Mouse (Mus musculus): ENCODE measurements around the gene Arhgap23. TPM values are rescaled to one million over a fixed set of nuclear protein-coding genes. Genes with fewer than 3 reads are reported as not detected.
A peak's percentile ranks its signal among the peaks of the same experiment; 100 is the strongest.

The Arhgap23 gene
- total RNA-seq, 1 experiment from 2014 or later, result 9.6 TPM

DNA sequence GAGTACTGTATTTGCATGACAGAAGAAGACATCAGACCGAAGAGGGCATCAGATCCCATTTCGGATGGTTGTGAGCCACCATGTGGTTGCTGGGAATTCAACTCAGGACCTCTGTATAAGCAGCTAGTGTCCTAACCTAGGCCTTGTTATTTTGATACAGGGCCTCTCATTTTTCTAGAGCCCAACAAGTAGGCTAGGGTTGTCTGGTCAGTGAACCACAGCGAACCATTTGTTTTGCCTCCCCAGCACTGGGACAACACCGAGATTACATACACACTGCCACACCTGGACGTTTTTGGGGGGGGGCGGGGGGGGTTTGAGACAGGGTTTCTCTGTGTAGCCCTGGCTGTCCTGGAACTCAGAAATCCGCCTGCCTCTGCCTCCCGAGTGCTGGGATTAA lies 18.8 kb downstream of the Arhgap23 start:
- no peak for ATAC-seq (replicated peaks; ENCODE audit: low read depth, poor library complexity, severe bottlenecking)

- peak; percentile 78 for ATAC-seq (replicated peaks; ENCODE audit: low read depth, poor library complexity, severe bottlenecking)
Measured at GRCm38 (mm10) chr11:97434704-97435454, 19.5 kb downstream of the Arhgap23 start.

DNA sequence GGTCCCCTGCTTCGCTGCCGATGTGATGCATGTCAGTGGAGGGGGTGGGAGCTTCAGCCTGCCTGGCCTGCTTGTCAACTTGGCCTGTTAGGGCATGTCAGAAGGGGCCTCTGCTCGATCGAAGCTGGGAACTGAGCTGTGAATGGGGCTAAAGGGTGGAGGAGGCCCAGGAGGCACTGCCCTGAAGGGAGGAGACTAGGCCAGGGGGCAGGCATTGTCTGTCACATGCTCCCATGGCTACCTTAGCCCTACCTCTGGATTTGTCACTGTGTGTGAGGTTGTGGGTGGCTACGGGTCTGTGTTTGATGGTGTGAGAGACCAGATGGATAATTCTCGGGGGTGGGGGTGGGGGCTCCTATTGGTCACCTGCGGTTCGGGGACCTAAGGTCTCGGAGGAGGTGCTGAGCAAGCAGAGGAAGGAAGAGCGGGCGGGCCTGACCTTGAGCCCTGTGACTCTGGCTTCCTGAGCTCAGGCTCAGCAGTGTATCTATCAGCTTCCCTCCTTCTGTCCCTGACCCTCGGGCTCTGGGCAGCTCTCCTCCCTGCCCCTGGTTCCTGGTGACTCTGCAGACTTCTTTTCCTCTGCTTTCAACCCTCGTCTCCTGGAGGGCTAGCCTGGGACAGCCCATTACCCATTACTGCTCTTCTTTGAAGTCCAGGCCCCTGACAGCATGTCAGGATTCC lies 20.6 kb downstream of the Arhgap23 start:
- ATAC-seq (replicated peaks; ENCODE audit: low read depth, poor library complexity, severe bottlenecking), result peak; percentile 4; the same call in 1 of the 2 replicates

- ATAC-seq (replicated peaks; ENCODE audit: low read depth, poor library complexity, severe bottlenecking), result no peak
Measured at GRCm38 (mm10) chr11:97437745-97438144, 22.4 kb downstream of the Arhgap23 start.

DNA sequence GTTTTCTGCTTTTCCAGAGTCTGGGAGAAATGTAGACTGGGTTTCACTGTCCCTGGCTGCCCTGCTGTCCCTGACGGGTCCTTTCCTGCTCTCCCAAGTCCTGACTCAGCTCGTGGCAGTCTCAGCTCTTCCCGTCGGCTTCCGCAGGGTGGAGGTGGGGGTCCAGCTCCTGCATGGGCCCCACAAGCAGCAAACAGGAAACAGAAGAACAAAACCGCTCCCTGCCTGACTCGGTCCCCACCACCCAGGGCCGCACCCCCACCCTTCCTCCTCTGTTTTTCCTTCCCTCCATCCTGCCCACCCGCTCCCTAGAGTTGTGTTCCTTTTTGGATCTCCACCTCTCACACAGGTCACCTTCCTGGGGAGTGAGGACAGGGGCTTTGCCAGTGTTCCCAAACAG lies 23.5 kb downstream of the Arhgap23 start:
- ATAC-seq (replicated peaks; ENCODE audit: low read depth, poor library complexity, severe bottlenecking), result no peak

GRCm38 (mm10) chr11:97439935-97440334 lies 24.6 kb downstream of the Arhgap23 start:
- 0 out of 2 replicates have a peak, but pooled peaks have one; percentile 9 for ATAC-seq (replicated peaks; ENCODE audit: low read depth, poor library complexity, severe bottlenecking)

DNA sequence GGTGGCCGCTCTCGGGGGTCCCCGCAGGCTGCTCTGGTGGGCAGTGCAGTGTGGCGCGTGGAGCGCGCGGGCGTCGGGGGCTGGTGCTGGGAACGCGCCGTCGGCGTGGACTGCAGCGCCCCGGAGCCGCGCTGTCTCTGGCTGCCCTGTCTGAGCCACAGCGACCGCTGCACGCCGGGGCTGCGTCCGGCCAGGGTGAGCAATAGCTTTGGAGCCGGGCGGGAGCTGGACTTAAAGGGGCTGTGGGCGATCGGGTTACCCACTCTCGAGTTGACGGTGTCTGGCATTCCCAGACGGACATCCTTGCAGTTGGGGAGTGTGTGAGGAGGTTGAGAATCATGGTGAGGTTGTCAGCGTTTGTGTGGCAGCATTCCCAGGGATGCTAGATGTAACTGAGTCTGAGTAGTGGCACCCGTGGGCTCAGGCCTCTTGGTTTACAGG lies 25.1 kb downstream of the Arhgap23 start:
- ATAC-seq (replicated peaks; ENCODE audit: low read depth, poor library complexity, severe bottlenecking), result no peak

DNA sequence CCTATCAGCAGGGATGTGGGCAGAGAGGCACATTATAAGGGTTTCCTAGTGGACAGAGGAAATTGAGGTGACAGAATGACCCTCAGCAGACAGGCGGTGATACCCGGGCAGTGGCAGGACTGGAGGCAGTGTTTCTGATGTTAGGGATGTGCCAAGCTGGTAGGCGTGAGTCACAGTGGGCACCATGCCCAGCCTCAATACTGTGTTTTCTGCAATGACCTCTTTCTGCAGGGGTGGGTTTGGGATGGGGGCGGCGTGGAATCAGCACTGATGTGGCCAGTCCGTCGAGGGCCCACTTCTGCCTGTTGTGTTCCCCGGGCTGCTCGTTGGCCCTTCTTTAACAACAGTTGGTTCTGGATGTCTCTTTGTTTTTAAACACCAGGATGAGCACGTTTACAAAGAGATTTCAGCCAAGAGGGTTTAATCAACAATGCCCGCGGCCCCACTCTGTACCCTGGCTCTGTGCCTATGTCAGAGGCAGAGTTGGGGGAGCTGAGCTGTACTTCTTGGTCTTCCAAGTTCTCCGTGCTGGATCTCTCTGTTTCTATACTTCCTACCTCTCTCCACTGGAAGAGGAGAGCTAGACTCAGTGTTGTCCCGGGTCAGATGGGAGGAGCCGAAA lies 25.8 kb downstream of the Arhgap23 start:
- ATAC-seq (replicated peaks; ENCODE audit: low read depth, poor library complexity, severe bottlenecking), result no peak

DNA sequence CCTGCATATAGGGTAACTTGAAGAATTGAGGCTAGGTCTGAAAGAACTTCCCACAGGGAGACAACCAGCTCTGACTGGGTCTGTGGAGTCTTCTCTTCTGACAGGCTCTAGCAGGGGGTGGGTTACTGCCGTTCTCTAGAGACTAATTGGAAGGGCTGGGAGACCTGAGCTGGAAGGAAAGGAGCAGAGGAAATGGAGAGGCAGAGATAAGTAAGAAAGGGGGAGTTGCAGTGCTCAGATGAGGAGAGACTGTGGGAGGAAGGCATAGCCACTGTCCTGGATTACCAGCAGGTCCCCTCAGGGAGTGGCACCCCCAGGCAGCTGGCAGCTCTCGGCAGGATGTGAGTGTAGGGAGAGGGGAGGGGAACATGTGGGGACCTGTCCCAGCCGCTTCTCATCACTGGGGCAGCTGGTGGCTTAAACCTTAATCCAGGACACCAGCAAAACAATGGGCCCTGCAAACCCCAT lies 26.4 kb downstream of the Arhgap23 start:
- ATAC-seq (replicated peaks; ENCODE audit: low read depth, poor library complexity, severe bottlenecking), result peak; percentile 46

DNA sequence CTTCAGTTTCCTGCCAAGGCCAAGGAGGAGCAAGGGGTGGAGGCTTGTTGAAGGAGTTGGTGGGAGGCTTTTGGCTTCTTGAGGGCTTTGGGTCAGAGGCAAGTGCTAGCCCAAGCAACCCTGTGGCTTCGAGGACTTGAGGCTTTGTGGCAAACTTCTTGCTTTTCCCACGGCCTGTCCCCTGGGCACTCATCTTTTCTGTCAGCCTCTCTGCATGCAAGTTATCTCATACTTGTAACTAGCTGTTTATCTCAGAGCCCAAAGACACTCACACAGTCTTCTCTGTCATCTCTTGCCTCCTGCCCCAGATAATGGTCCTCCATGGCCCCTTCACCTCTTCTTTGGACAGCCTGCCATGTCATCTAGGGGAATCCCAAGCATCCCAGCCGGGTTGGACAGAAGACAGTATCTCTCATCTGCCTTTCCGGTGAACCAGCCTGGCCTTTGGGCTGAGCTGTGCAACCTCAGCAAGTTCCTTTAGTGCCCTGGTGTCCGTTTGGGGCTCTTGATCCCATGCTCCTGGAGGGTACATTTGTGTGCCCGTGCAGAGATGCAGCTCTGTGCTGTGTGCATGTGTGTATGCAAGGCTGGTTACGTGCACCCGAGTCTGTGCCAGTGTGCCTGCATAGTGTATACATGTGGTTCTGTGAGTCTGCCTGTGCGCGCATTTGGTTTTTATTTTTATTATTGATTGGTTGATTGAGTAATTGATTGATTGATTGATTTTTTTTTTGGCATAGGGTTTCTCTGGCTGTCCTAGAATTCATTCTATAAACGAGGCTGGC lies 27.8 kb downstream of the Arhgap23 start:
- no peak for ATAC-seq (replicated peaks; ENCODE audit: low read depth, poor library complexity, severe bottlenecking)

DNA sequence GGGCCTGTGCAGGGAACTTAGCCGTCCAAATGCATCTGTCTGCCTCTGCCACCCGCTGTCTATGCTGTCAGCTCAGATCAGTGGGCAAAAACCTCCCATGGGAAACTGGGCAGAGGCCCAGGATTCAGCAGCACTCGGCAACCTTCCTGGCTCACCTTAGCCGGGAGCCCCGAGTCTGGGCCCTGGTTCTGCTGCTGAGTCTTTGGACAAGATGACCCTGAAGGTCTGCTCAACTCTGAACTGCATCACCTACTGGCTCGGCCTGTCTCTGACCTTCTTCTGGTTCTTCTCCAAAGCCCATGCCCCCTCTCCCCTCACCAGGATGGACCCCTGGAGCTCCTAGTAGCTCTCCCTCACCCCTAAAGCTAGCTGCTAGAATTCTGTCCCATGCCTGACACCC lies 30.3 kb downstream of the Arhgap23 start:
- ATAC-seq (replicated peaks; ENCODE audit: low read depth, poor library complexity, severe bottlenecking), result no peak

DNA sequence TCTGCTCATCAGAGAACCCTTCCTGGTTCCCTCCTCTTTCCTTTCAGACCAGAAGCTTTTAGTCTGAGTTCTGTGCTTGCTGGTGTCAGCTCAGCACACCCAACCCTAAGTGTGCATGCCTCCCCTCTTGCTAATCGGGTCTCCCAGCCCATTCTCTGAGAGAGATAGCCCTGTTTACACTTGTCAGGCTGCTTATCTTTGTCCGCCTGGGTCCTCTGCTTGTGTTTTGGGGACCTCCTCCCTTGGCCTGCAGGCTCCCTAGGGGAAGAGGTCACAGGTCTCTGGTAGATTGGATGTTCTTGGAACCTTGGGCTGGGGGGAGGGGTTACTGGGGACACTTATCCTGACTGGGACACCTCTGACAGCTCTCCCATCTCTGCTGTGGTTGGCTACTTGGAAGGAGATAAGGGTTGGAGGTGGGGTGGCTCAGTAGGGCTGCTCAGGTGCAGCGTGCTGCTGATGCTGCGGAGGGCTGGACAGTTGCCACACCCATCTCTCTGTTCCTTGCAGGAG lies 30.7 kb downstream of the Arhgap23 start:
- peak; percentile 42 for ATAC-seq (replicated peaks; ENCODE audit: low read depth, poor library complexity, severe bottlenecking)

DNA sequence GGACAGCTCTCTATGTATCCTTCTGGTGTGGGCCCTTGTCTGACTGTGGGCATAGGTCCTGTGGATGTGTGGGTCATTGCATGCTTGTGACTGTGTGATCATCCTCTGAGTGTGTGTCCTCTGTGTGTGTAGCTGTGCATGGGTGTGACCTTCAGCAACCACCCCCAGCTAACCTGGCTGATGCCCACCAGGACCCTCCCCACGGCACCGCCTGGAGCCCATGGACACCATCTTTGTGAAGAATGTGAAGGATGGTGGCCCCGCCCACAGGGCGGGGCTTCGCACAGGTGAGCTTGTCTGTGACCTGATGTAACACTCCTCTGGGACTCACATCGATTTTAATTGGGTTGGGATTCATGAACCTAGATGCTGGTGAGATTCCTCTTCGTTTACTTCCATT lies 32.6 kb downstream of the Arhgap23 start:
- ATAC-seq (replicated peaks; ENCODE audit: low read depth, poor library complexity, severe bottlenecking), result no peak

- no peak for ATAC-seq (replicated peaks; ENCODE audit: low read depth, poor library complexity, severe bottlenecking)
Measured at GRCm38 (mm10) chr11:97448611-97449394, 33.5 kb downstream of the Arhgap23 start.

DNA sequence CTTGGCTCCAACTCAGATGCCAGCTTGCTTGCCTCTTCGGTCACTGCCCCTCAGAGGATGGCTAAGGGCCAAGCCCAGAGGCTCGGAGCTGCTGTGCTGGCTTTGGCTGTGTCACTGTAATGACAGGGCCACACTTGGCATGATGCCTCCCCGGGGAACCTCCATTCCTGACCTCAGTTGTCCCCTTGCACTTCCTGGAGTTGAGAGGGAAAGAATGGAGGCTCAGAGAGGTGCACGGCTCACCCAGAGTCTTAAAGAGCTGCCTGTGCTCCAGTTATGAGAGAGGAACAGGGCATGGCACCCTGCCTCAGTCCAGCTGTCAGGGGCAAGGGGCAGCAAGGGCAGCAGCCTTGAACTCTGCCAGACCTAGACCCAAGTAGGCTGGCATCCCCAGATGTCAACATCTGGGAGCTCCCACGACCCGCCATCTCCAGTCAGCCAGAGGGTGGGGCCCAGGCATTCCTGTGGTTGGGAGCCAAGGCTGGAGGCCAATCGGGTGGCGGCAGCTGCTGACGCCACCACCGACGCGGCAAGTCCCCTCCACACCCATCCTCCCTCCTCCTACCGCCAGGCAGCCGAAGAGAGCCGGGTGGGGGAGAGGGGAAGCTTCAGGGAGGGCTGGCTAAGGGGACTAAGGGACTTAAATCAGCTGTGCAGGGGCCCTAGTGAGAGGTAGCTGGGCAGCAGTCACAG lies 34.4 kb downstream of the Arhgap23 start:
- peak; percentile 60 for ATAC-seq (replicated peaks; ENCODE audit: low read depth, poor library complexity, severe bottlenecking)

DNA sequence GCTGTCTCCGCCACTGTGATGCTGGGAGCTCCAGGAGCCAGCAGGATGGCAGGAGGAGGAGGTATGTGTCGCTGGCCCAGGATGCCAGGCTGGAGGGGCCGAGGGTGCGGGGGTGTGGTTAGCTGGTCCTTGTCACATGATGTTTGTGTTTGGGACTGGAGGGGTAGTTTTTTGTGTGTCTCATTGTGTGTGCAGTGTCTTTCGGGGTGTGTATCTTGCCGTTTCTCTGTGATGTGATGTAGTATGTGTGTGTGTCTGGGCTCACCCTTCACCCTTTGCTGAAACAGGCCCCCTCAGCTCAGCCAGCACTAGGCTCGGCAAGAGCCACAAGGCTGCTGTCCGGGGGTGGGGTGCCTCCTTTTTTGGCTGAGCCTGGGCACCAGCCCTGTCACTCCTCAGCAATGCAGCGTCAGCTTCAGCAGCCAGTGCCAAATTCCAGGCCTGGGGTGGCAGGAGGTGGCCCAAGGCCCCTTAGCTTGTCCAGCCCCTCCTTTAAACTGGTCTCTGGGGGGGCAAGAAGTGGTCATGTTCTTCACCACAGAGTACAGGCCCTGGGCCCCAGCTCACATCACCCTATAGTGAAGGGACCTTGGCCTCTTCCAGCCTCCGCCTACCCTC lies 35.1 kb downstream of the Arhgap23 start:
- no peak for ATAC-seq (replicated peaks; ENCODE audit: low read depth, poor library complexity, severe bottlenecking)

DNA sequence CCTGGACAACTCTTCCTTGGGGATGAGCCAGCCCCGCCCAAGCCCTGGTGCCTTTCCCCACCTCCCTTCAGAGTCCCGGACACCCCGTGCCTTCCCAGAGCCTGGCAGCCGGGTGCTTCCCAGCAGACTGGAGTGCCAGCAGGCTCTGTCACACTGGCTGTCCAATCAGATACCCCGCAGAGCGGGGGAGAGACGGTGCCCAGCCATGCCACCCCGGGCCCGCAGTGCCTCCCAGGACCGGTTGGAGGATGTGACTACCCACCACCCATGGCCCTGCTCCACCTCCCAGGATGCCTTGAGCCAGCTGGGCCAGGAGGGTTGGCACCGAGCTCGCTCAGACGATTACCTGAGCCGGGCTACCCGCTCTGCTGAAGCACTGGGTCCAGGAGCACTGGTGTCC lies 36.3 kb downstream of the Arhgap23 start:
- ATAC-seq (replicated peaks; ENCODE audit: low read depth, poor library complexity, severe bottlenecking), result no peak

- ATAC-seq (replicated peaks; ENCODE audit: low read depth, poor library complexity, severe bottlenecking), result no peak
Measured at GRCm38 (mm10) chr11:97457120-97457519, 41.8 kb downstream of the Arhgap23 start.
